12 mouse cellular contexts compared by ENCODE assay signal in the genomic region with DNA sequence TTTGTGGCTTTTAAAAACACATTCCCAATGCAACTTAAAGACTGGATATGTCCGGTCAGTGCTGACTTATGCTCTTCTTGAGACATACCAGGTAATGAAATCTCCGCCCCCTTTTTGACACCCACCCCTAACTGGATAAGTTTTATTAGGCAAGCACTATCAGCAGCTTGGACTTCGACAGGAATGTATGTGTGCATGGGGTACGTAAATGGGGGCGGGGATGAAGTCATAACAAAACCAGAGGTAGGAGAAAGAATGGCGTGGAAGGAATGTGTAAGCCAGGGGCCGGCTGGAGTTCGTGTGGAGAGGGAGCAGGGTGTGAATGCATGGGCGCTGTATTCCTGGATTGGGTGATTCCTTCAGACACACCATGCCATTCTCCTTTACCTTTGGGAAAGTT.
A peak's percentile ranks its signal among the peaks of the same experiment; 100 is the strongest.
DNase-seq lines count a peak whose midpoint lies in the region; ATAC-seq lines count a peak whose summit lies in the region.
"Had no signal": no experiment of that assay in that cellular context is flagged by ENCODE, and none has a peak within 500 bp of the region (broad histone marks: within the 10 kb centered on the region; RNA-seq: fewer than 3 reads in every experiment).

No protein-coding gene starts in this region.

- no peak for DNase-seq in embryonic facial prominence, embryonic 14.5 days (ENCODE audit: low spot score)
- no peak for DNase-seq in embryonic facial prominence, embryonic 10.5 days (ENCODE audit: low spot score)
- DNase-seq in hindbrain, embryonic 10.5 days (ENCODE audit: low spot score): no peak
- peak; percentile 48 for DNase-seq in R1 (ENCODE audit: low read depth, low spot score)
- DNase-seq in embryo, embryonic 11 days: no peak
- no peak for DNase-seq in left cerebral cortex, adult 8-10 months (ENCODE audit: low spot score in 2 of 2)
- DNase-seq: kidney, adult 2 months; lung, postnatal 36 days; right cerebral cortex, postnatal 14 days had no signal

- no peak overlapping the region for H3K27ac ChIP-seq in embryonic facial prominence, embryonic 14.5 days (replicated peaks; ENCODE audit: low read depth, low read length)
- H3K27ac ChIP-seq in embryonic facial prominence, embryonic 10.5 days (replicated peaks): no peak overlapping the region
- H3K27ac ChIP-seq in hindbrain, embryonic 12.5 days: no peak overlapping the region
- no peak overlapping the region for H3K27ac ChIP-seq in hindbrain, embryonic 10.5 days
- no peak overlapping the region for H3K27ac ChIP-seq in neural tube, embryonic 13.5 days (replicated peaks)

- no peaks in the 10 kb centered on the region for H3K36me3 ChIP-seq in embryonic facial prominence, embryonic 14.5 days (ENCODE audit: control insufficient read depth, insufficient read depth, low read length)
- H3K36me3 ChIP-seq in embryonic facial prominence, embryonic 10.5 days (replicated peaks): no peaks in the 10 kb centered on the region
- no peaks in the 10 kb centered on the region for H3K36me3 ChIP-seq in hindbrain, embryonic 12.5 days
- H3K36me3 ChIP-seq in hindbrain, embryonic 10.5 days: no peaks in the 10 kb centered on the region
- no peaks in the 10 kb centered on the region for H3K36me3 ChIP-seq in neural tube, embryonic 13.5 days

- H3K4me1 ChIP-seq in embryonic facial prominence, embryonic 14.5 days (ENCODE audit: control insufficient read depth, insufficient read depth, low read length): peaks cover 9% of the 10 kb centered on the region; the same call in 1 of the 2 replicates
- peaks cover 13% of the 10 kb centered on the region for H3K4me1 ChIP-seq in embryonic facial prominence, embryonic 10.5 days
- peaks cover 12% of the 10 kb centered on the region for H3K4me1 ChIP-seq in hindbrain, embryonic 12.5 days
- peaks cover 9% of the 10 kb centered on the region for H3K4me1 ChIP-seq in hindbrain, embryonic 10.5 days (replicated peaks)
- peaks cover 29% of the 10 kb centered on the region for H3K4me1 ChIP-seq in neural tube, embryonic 13.5 days (replicated peaks)

- H3K9ac ChIP-seq in embryonic facial prominence, embryonic 14.5 days (ENCODE audit: low read depth, low read length): no peak overlapping the region
- no peak overlapping the region for H3K9ac ChIP-seq in hindbrain, embryonic 12.5 days
- peak overlapping the region; percentile 77; the same call in 1 of the 2 replicates for H3K9ac ChIP-seq in neural tube, embryonic 13.5 days

- no peak for ATAC-seq in embryonic facial prominence, embryonic 14.5 days (ENCODE audit: low read depth)
- ATAC-seq in hindbrain, embryonic 12.5 days (ENCODE audit: low FRiP score): no peak
- no peak for ATAC-seq in neural tube, embryonic 13.5 days (ENCODE audit: low read depth)

- H3K4me3 ChIP-seq in embryonic facial prominence, embryonic 14.5 days (ENCODE audit: low read depth, low read length): no peak overlapping the region
- H3K4me3 ChIP-seq in embryonic facial prominence, embryonic 10.5 days: no peak overlapping the region
- H3K4me3 ChIP-seq in hindbrain, embryonic 12.5 days: no peak overlapping the region
- H3K4me3 ChIP-seq in hindbrain, embryonic 10.5 days: no peak overlapping the region
- H3K4me3 ChIP-seq in neural tube, embryonic 13.5 days: peak overlapping the region; percentile 49
- H3K4me3 ChIP-seq: myocyte had no signal

- peak overlapping the region; percentile 84; the same call in 1 of the 2 replicates for H3K4me2 ChIP-seq in embryonic facial prominence, embryonic 14.5 days (ENCODE audit: low read depth, low read length)
- H3K4me2 ChIP-seq in hindbrain, embryonic 12.5 days (replicated peaks): 0 out of 2 replicates have a peak overlapping the region, but pooled peaks have one; percentile 53
- H3K4me2 ChIP-seq in neural tube, embryonic 13.5 days: peak overlapping the region; percentile 71

- H3K27me3 ChIP-seq in embryonic facial prominence, embryonic 14.5 days (replicated peaks; ENCODE audit: control insufficient read depth, insufficient read depth, low read length): no peaks in the 10 kb centered on the region
- H3K27me3 ChIP-seq in embryonic facial prominence, embryonic 10.5 days (replicated peaks; ENCODE audit: low read depth, poor library complexity, severe bottlenecking): peaks cover 16% of the 10 kb centered on the region
- H3K27me3 ChIP-seq in hindbrain, embryonic 12.5 days: peaks cover 9% of the 10 kb centered on the region; the same call in 1 of the 2 replicates
- peaks cover 17% of the 10 kb centered on the region for H3K27me3 ChIP-seq in hindbrain, embryonic 10.5 days (ENCODE audit: insufficient read depth, poor library complexity, severe bottlenecking)
- no peaks in the 10 kb centered on the region for H3K27me3 ChIP-seq in neural tube, embryonic 13.5 days

- 0 out of 2 replicates have a peak, but pooled peaks cover 3% of the 10 kb centered on the region for H3K9me3 ChIP-seq in embryonic facial prominence, embryonic 14.5 days (ENCODE audit: control insufficient read depth, low read length)
- H3K9me3 ChIP-seq in embryonic facial prominence, embryonic 10.5 days: no peaks in the 10 kb centered on the region
- H3K9me3 ChIP-seq in hindbrain, embryonic 12.5 days (replicated peaks): no peaks in the 10 kb centered on the region
- H3K9me3 ChIP-seq in hindbrain, embryonic 10.5 days: no peaks in the 10 kb centered on the region
- no peaks in the 10 kb centered on the region for H3K9me3 ChIP-seq in neural tube, embryonic 13.5 days

- WGBS in embryonic facial prominence, embryonic 14.5 days: 65% methylated on average over 9 of the region's 9 CpGs
- 80% methylated on average over 9 of the region's 9 CpGs for WGBS in embryonic facial prominence, embryonic 10.5 days
- WGBS in hindbrain, embryonic 12.5 days: 79% methylated on average over 9 of the region's 9 CpGs
- 76% methylated on average over 9 of the region's 9 CpGs for WGBS in hindbrain, embryonic 10.5 days
- WGBS in neural tube, embryonic 13.5 days: 69% methylated on average over 9 of the region's 9 CpGs
